Mouse (Mus musculus) left cerebral cortex, adult 18-20 months (tissue): Measurements from ENCODE around the gene Cfap54. TPM values are rescaled to one million over a fixed set of nuclear protein-coding genes. Genes with fewer than 3 reads are reported as not detected.

Experiments used
- DNase-seq, 2 experiments: peaks; one replicate each; pipeline ENCODE4 v3.0.0; 2021 to 2022; ENCODE audit warnings: low spot score in 2 of 2, mixed read lengths in 1 of 2
- long read RNA-seq, 2 experiments: library from polyadenylated mRNA; stranded (forward); transcript quantifications; one replicate each; pipeline ENCODE4 v2.0.0; 2021
- total RNA-seq, 2 experiments: library from RNA; stranded (reverse); gene quantifications; 2 replicates each; pipeline ENCODE4 v1.2.3; 2021

The Cfap54 gene
- total RNA-seq, result 10 to 100 TPM; 19.6 to 23.7 TPM
- long read RNA-seq, experiment 1, partial matches to known transcripts, result 3 of 4 reads
- long read RNA-seq, experiment 1, other reads (novel, unspliced or antisense), result 1 of 4 reads
- long read RNA-seq, experiment 2, partial matches to known transcripts, result 0 of 1 reads
- long read RNA-seq, experiment 2, other reads (novel, unspliced or antisense), result 1 of 1 reads

DNA sequence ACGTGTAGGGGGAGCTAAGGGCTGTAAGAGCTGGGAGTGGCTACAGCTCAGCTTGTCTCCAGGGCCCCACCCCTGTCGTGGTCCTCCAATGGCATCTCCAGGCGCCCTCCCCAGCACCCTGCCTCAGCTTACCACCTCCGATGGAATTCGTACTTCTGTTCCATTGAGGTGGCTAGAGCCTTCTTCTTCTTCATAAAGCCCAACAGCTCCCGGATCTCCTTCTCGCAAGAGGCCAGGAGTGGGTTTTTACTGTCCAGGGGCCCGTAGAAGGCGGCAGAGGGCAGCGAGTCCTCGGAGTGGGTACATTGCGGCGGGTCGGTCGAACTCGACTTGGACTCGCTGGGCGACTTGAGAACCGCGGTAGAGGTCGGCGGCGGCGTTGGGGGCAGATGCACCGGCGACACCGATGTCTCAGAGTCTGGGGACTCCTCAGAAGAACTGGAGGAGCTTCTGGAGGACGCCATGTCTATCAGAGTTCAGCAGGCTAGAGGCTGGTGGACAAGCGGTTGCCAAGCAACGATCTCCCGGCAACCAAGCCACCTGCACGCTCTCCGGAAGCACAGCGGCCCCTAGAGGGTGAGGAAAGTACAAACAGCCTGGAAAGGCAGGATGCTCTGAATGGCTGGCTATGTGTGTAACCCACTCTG, at the start of gene Cfap54:
Gene Cfap54, minus strand, starts transcription at position 486 of the 647 bp plus-strand sequence.
- peak; percentile 93 to 94 for DNase-seq

DNA sequence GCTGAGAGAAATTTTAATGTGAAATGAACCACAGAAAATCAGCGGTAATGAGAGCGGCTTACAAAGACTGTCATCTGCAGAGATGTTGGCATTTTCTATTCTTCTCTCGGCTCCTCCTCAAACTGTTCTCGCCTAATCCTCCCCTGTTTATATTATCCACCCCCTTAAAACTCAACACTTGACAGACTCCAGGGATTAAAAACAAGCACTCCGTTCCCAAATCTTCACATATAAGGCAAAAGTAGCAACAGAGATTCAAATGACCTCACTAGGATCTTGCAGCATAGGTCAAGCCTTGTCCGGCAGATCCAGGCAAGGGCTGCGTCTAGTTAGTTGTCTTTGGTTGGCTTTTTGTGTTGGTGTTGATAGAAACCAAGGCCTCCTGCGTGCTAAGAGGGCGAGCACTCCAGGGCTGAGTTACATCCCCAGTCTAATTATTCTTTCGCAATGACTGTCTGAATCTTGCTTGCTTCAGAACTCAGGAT, 49.1 kb upstream of the Cfap54 start:
- DNase-seq, result no peak

DNA sequence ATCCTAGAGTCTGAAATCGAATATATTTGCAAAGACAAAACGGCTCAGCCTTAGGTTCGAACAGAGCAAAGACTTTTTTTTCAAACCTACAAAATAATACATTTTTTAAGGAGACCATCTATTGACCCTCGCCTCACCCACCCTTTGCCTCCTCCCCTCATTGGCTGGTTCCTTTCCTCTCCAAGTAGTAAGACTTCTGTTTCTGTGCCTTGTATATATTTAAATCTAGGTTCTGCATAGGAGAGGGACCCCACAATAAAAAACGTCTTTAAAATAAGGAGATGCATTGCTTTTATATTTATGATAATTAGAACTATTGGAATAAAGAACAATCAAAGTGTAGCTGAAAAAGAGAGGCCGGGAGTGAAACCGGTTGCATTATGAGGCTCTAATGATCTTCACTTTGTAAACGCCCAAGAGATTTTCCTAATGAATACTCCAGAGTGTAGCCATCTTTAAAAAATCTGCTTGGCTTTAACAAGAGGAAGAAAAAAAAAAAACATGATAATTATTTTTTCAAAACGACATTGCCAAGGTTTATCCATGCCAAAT, 48.6 kb upstream of the Cfap54 start:
- no peak for DNase-seq

DNA sequence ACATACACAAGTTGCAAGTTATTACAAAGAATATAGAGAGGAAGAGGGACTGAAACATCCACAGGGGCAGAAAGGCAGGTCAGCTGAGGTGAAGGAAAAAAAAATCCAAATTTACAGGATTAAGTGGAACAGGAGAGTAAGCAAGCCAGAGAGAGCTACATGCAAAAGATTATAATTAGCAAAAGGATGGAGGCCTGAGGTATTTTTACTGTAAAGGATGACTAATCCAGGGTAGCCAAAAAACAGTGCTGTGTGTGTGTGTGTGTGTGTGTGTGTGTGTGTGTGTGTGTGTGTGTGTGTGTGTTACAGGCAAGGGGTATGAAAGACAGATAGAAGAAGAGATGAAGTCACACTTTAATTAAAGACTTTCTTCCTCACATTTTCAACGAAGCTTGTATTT, 47.9 kb upstream of the Cfap54 start:
- DNase-seq, result peak in 1 of 2 experiments; percentile 37

DNA sequence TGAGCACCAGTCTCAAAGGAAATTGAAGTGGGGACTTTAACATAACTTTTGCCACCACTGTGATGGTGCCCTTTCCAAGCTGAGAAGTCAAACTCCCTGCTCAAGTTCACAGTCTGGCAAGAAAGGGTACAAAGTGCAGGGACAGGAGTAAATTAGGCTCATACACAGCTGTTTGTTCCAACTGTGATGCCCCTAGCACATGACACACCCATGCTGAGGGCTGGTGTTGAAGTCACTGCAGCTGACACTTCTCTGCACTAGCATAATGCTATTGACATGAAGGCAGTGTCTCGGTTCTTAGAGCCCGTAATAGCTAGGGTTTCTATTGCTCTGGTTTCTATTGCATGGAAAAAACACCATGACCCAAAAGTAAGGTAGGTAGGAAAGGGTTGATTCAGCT, 47.1 kb upstream of the Cfap54 start:
- no peak for DNase-seq

DNA sequence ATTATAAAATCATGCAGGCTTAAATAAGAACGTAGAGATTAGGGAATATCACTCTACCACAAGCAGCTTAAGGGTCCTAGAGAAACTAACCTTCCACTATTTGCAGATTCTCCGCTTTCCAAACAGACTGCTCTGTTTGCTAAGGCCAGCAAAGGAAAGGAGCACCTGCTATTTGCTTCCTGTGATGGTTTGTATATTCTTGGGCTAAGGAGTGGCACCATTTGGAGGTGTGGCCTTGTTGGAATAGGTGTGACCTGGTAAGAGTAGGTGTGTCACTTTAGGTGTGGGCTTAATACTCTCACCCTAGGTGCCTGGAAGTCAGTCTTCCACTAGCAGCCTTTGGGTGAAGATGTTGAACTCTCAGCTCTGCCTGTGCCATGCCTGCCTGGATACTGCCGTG, 44.6 kb upstream of the Cfap54 start:
- no peak for DNase-seq

DNA sequence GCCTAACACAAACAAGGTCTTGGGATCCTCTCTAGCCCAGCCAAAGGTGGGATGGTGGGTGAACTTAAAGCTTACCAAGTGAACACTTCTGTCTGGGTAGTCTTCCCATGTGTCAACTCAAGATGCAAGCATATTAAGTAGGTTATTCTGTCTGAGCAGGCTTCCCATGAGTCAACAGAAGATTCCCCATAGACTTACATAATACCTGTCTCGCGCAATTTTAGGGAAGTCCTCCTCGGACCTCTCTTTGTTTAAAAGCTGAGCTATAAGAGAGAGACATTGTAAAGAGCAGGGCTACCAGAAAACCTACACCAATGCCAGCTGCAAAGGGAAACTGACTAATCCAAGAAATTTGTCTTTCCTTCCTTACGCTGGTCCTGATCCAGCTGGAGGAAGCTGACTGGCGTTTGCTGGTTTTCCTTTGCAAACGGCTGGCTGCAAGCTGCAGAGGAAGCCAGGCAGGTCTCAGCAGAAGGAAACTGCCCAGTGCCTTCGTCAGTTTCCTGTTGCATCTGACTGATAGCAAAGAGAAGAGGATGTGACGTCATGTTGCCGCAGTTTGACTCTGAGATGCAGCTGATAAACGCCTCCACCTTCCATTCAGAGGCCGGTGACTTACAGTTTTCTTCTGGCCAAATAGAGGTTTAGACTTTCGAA, 42.7 kb upstream of the Cfap54 start:
- peak; percentile 26 to 44 for DNase-seq

DNA sequence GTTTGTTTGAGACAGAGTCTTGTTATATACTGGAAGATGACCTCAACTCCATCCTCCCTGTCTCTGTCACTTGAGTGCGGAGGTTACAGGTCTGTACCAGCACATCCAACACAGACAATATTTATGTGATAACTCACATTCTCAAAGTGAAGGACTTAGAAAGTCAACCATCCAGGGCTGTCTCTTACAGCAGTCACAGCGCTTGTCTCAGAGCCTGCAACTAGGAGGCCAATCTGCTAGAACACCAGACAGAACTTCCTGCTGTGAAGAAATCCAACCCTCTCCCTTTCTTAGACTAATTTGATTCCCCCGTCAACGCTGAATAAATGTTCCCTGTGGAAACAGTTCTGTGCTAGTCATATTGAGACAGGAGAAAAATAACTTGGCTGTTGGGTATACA, 41.9 kb upstream of the Cfap54 start:
- no peak for DNase-seq

DNA sequence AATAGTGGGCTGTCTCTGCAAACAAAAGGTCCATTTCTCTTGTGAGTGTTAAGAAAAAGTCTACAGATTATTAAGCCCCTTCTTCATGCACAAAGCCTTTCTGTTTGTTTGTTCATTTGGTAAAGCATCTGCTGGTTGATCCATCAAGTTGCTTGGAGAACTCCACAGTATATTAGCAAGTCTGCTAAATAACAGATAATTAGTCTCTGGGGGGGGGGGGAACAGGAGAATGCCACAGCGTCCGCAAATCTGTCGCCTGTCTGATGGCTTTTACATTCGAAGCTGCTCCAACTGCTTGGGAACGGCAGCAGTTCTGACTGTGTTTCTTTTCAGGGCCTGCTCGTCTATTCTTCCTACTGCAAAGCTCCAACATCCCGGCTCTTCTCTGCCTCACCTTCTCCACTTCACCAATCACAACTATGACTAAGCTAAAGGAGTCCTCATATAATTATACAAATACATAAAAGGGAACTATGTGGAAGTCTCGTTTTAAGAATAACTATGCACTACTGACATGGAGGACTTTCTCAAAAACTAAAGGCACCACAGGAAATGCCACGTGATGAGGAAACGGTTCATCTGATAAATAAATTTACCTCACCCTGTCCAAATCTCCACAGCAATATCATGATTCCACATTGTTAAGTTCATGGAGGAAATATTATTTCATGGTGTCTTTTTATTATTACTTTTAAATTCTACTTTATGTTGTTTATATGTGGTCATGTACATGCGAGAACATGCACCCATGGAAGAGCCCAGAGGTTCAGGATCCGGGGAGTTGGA, 41.2 kb upstream of the Cfap54 start:
- no peak for DNase-seq

DNA sequence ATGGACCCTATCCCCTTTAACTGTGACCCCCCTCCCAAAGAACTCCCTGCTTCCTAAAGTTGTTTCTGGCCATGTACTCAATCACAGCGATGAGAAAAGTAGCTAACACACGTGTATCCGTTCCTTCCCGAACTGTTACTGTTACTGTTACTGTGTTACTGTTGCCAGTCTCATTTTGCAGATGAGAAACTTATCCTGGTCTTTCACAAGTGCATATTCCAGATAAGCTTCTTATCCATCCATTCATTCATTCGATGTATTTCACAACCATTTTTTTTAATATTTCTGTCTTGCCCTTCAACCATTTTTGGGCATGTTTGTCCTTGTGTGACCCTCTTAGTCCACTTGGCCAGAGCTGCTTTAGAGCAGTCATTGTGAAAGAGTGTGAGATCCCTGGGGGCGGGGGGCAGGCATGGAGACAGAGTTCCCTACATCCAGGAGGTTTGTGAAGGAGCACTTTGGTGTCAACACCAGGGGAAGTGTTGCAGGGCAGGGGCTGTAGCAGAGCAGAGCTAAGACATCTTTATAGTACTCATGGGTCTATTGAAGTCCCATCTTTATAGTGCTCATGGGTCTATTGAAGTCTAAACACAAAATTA, 39.9 kb upstream of the Cfap54 start:
- DNase-seq, result no peak

DNA sequence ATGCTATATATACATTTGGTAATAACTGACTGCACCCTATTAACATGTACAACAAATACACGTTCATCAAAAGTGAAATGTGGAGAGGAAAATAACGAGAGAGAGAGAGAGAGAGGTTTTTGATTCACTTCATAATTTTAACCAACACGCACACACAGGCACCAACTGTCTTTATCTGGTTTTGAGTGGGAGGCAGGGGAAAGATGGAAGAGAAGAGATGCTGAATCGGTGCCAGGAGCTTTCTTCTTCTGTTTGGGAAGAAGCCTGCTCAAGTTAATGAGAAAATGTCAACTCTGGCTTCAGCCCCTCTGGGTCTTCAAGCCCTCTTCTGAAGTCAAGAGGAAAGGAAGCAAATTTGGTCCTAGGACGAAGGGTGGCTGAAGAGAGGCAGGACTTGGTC, 38.4 kb upstream of the Cfap54 start:
- DNase-seq, result peak; percentile 62 to 65

DNA sequence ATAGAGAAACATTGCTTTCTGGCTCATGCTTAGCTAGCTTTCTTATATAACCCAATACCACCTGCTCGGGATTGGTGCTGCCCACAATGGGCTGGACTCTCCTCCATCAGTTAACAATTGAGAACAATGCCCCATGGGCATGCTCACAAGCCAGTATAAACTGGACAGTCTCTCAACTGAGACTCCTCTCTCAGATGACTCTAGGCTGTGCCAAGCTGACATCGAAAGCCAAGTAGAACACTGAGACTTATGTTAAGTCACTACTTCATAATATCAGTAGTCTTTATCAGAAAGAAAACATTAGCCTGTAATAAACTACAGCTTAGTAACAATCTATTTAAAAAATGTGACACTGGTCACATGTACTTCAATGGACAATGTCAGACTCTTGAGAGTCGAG, 35.2 kb upstream of the Cfap54 start:
- no peak for DNase-seq

DNA sequence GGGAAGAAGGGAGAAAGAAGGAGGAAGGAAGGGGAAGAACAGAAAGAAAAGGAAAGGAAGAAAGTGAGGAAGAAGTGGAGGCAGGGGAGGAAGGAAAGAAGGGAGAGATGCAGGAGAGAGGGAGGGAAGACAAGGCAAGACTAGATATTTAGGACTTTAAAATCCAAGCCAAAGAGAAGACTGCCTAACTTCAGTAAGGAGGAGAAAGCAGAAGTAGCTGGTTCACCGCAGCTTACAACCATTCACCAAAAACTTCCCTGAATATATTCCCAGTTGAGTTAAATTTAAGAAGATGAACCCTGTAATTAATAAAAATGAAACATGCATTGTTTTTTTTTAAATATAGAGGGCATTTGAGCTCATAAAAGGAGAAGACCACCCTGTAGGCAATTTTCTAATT, 34.3 kb upstream of the Cfap54 start:
- no peak for DNase-seq

DNA sequence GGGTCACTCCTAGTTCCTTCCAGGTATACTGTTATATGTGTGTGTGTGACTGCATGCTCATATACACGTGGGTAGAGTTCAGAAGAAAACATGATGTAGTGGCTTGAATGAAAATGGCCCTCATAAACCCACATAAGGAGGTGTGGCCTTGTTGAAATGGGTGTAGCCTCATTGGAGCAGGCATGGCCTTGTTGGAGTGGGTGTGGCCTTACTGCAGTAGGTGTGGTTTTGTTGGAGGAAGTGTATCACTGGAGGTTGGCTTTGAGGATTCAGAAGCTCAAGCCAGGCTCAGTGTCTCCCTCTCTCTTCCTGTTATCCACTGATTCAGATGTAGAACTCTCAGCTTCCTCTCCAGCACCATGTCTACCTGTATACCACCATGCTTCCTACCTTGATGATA, 33.4 kb upstream of the Cfap54 start:
- DNase-seq, result no peak

DNA sequence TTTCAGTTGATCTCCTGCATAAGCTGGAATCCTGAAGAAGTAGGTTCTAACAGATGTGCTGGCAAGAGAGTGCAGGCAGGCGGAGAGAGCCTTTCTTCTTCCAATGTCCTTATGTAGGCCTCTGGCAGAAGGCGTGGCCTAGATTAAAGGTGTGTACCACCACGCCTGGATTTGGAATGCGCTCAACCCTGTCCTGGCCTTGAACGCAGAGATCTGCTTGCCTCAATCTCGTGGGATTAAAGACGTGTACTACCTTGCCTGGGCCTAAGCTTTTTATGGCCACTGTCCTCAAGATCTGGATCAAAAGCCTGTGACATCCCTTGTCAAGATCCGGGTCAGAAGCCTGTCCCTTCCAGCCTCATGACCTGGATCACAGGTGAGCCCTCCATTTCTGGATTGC, 32.5 kb upstream of the Cfap54 start:
- no peak for DNase-seq

DNA sequence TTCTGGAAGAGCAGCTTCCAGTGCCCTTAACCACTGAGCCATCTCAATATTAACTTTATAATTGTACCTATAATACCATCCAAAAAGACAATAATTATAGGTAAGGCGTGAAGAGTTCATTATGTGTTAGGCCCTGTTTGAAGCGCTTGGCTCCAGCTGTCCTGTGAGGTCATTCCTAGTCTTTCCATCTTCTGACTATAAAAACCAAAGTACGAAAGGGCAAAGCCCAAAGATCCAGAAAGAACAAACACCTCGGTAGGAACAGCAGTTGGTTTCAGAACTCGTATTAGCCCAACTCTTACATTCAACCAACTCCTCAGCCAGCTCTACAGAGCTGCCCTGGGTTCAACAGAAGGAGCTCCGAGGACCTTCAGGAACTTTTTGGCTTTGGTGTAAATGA, 30.6 kb upstream of the Cfap54 start:
- DNase-seq, result no peak

DNA sequence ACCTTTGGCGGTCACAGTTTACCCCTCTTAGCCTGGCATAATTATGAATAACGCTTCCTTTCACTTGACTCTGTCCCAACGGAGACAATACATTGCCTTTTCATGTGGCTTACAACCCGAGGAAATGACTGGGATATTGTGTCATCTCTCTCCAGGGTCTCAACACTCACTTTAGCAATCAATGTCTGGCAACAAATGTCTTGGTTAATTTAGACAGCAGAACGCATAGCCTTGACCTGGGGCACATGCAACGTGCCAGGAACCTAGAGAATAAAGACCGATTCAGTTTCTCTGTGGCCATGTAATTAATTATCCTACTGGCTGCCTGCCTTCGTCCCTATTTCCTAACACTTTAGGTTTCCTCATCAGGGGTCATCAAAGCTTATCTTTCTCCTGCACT, 30.0 kb upstream of the Cfap54 start:
- no peak for DNase-seq

DNA sequence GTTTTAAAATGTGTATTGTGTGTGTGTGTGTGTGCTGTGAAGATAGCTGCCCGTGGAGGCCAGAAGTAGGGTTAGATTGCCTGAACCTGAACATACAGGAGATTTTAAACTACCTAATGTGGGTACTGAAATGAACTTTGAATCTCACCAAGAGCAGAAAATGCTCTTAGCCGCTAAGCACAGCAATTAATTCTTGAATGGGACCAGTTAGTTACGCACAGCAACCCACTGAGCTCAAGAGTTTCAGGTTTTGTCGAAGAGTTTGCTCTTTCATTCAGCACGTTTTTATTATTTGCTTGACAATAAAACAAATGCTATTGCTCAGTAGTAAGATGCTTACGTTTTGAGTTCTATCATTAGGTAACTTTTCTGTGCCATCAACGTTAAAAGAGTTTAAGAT, 23.9 kb upstream of the Cfap54 start:
- no peak for DNase-seq

DNA sequence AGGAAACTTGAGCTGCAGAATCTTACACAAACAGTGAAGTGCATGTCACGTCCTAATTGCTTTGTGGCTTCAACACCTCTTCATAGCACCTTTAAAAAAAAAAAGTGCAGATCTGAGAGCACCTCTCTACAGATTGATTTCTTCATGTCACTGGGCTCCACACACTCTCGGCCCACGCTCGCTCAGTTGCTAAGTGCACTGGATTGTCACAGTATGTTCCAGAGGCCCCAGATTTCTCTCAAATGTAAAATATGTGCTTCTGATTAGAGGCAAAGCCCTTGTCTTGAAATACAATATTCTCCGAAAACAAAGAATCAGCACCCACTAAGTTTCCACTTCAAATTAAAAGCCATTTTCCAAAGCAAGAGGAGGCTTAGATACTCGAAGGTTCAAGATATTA, 22.9 kb upstream of the Cfap54 start:
- peak; percentile 33 to 64 for DNase-seq

DNA sequence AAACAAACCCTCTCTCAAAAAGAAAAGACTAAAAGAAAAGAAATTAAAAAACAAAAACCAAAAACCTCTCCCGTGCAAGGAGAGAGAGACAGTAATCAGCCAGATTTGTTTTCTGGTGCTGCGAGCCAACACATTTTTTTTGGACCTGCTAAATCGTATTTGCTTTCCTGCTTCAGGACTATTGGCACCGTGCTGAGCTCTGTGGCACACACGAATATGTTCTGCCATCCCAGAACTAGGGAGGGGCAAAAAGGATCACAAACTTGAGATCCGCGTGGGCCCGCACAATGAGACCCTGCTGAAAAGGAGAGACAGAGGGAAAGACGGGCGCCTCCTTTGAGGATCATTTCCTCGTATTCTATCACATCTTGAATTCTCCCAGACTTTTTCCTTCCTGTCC, 22.3 kb upstream of the Cfap54 start:
- DNase-seq, result no peak

DNA sequence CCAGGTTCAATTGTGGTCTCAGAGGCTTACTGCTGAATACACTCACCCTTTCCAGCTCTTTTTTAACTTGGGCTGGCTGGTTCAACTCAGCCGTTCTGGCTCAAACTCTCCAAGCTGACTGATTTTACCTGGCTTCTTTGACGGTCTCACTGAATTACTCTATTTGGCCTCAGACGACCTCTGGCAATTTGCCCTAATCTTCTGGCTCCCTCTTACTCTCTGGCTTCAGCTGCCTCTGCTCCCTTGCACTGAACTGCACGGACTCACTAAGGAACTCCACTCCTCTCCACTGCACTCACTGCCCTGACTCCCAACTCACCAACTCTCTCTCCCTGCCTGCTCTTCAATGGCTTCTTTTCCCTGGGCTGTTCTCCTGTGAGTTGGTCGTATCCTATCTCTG, 20.9 kb upstream of the Cfap54 start:
- no peak for DNase-seq
